Comparison of ENCODE assay signal across 7 mouse cellular contexts in genomic region chr8:71591471-71592373, GRCm38 (mm10). TPM values are rescaled to one million over a fixed set of nuclear protein-coding genes. Genes with fewer than 3 reads are reported as not detected.
DNase-seq lines count a peak whose midpoint lies in the region; ATAC-seq and TF ChIP-seq lines count a peak whose summit lies in the region.

Gene Pgls, plus strand, starts transcription at chr8:71592176.

- H3K9ac ChIP-seq in intestine, postnatal 0 days (ENCODE audit: low read depth, low read length), result peak within 1 kb of the TSS; percentile 79
- H3K9ac ChIP-seq in midbrain, embryonic 12.5 days (replicated peaks), result peak within 1 kb of the TSS; percentile 94

- peak; percentile 86 for TF ChIP-seq POLR2A in small intestine, adult 2 months (IDR thresholded peaks at IDR 0.05; ENCODE audit: low read depth, low read length)

- DNase-seq in adrenal gland, adult 2 months, result peak; percentile 98
- peak; percentile 89 for DNase-seq in embryo, embryonic 11.5 days (ENCODE audit: low read depth, low spot score)
- DNase-seq in gastrocnemius, postnatal 4 days (ENCODE audit: low spot score in 2 of 2), result peak; percentile 89 to 95
- peak; percentile 97 for DNase-seq in left cerebral cortex, postnatal 4 days

- intact Hi-C loops in left cerebral cortex, postnatal 4 days (cut with DNase I), result no loop called here

- H3K4me2 ChIP-seq in intestine, postnatal 0 days (replicated peaks; ENCODE audit: low read depth), result peak within 1 kb of the TSS; percentile 82
- H3K4me2 ChIP-seq in midbrain, embryonic 12.5 days (replicated peaks), result peak within 1 kb of the TSS; percentile 89

- H3K36me3 ChIP-seq in intestine, postnatal 0 days (ENCODE audit: control insufficient read depth, insufficient read depth), result no peaks in the 10 kb centered on the region; the same call in 1 of the 2 replicates
- H3K36me3 ChIP-seq in midbrain, embryonic 12.5 days, result no peaks in the 10 kb centered on the region
- no peaks in the 10 kb centered on the region for H3K36me3 ChIP-seq in small intestine, adult 2 months (ENCODE audit: control insufficient read depth, insufficient read depth, low read length)

- ATAC-seq in intestine, postnatal 0 days, result peak; percentile 81
- peak; percentile 89 for ATAC-seq in midbrain, embryonic 12.5 days (ENCODE audit: low FRiP score, low read depth)

- H3K4me1 ChIP-seq in intestine, postnatal 0 days (replicated peaks; ENCODE audit: control insufficient read depth, insufficient read depth, low read length), result peaks cover 11% of the 10 kb centered on the region; the same call in 1 of the 2 replicates
- peaks cover 27% of the 10 kb centered on the region for H3K4me1 ChIP-seq in midbrain, embryonic 12.5 days
- H3K4me1 ChIP-seq in small intestine, adult 2 months (ENCODE audit: control insufficient read depth, insufficient read depth, insufficient read length, low read length), result peaks cover 15% of the 10 kb centered on the region

- H3K9me3 ChIP-seq in intestine, postnatal 0 days (ENCODE audit: control insufficient read depth), result no peaks in the 10 kb centered on the region
- H3K9me3 ChIP-seq in midbrain, embryonic 12.5 days, result no peaks in the 10 kb centered on the region

- peak within 1 kb of the TSS; percentile 64 for H3K4me3 ChIP-seq in intestine, postnatal 0 days (ENCODE audit: low read depth, low read length)
- peak within 1 kb of the TSS; percentile 88 for H3K4me3 ChIP-seq in midbrain, embryonic 12.5 days
- H3K4me3 ChIP-seq in small intestine, adult 2 months (ENCODE audit: low read depth, low read length), result peak within 1 kb of the TSS; percentile 80

- peak within 1 kb of the TSS; percentile 95 for H3K27ac ChIP-seq in intestine, postnatal 0 days (ENCODE audit: low read depth, low read length)
- peak within 1 kb of the TSS; percentile 99 for H3K27ac ChIP-seq in midbrain, embryonic 12.5 days (replicated peaks)
- peak within 1 kb of the TSS; percentile 94 for H3K27ac ChIP-seq in small intestine, adult 2 months (ENCODE audit: insufficient read depth, low read depth, low read length)

- no peak for TF ChIP-seq CTCF in intestine, postnatal 0 days (IDR thresholded peaks at IDR 0.05; ENCODE audit: low read depth)
- no peak for TF ChIP-seq CTCF in small intestine, adult 2 months (IDR thresholded peaks at IDR 0.05; ENCODE audit: extremely low read depth, insufficient read length, insufficient replicate concordance, low read depth, low read length)

- H3K27me3 ChIP-seq in intestine, postnatal 0 days (replicated peaks; ENCODE audit: control insufficient read depth, insufficient read depth, low read length), result no peaks in the 10 kb centered on the region
- peaks cover 10% of the 10 kb centered on the region for H3K27me3 ChIP-seq in midbrain, embryonic 12.5 days
- H3K27me3 ChIP-seq in small intestine, adult 2 months (ENCODE audit: control insufficient read depth, insufficient read depth, low read length), result no peaks in the 10 kb centered on the region; the same call in 1 of the 2 replicates

- under 1% methylated on average over 71 of the region's 71 CpGs for WGBS in intestine, postnatal 0 days
- WGBS in midbrain, embryonic 12.5 days, result under 1% methylated on average over 67 of the region's 71 CpGs
- WGBS in small intestine, adult 2 months, result under 1% methylated on average over 71 of the region's 71 CpGs

RNA-seq across cellular contexts. Expression of gene Pgls, which starts in this region (rescaled TPM):
- 100 to 1,000 TPM; 125 to 142 TPM for total RNA-seq in adrenal gland, adult 2 months (2021)
- 675 and 694 TPM in 2 replicates for polyA plus RNA-seq in adrenal gland, adult 2 months (2012; rRNA removed)
- total RNA-seq in gastrocnemius, postnatal 4 days (2021), result 10 to 100 TPM; 71.4 to 72.1 TPM
- 152 and 154 TPM in 2 replicates for polyA plus RNA-seq in intestine, postnatal 0 days (2015; fragmentation: Nextera tagmentation; extraction: Ambion mirVana)
- total RNA-seq in left cerebral cortex, postnatal 4 days (2021), result 10 to 100 TPM; 85.7 to 97.3 TPM
- polyA plus RNA-seq in midbrain, embryonic 12.5 days (2016; fragmentation: Nextera tagmentation; extraction: Ambion mirVana), result 215 and 216 TPM in 2 replicates
- 174 and 266 TPM in 2 replicates for polyA plus RNA-seq in small intestine, adult 2 months (2012; rRNA removed)

Comparison
In these comparisons a context has a peak if more than half of its experiments do, and no peak if none do; other contexts are left out.
1. Peak in every context shown above with its lines: DNase-seq, ATAC-seq, H3K4me3 ChIP-seq and H3K27ac ChIP-seq.